Mouse (Mus musculus) embryonic facial prominence, embryonic 12.5 days (tissue): ENCODE results near the gene Eif3k. TPM values are rescaled to one million over a fixed set of nuclear protein-coding genes. Genes with fewer than 3 reads are reported as not detected.

Experiments
- ATAC-seq: fragments of 200-750 bp; cut with Nextera tagmentation; 2 replicates; pipeline ENCODE4 v1.8.0; 2017; ENCODE audit not compliant: insufficient number of reproducible peaks, insufficient read depth, low FRiP score, low TSS enrichment
- H3K27ac ChIP-seq: fragments of 300-500 bp; sonication (generic); 2 replicates; pipeline ENCODE4 v1.5.1; 2016; ENCODE audit warnings: mild to moderate bottlenecking
- H3K27me3 ChIP-seq: fragments of 300-500 bp; sonication (generic); 2 replicates; pipeline ENCODE4 v1.6.1; 2016; ENCODE audit warnings: mild to moderate bottlenecking, moderate library complexity
- H3K36me3 ChIP-seq: fragments of 300-500 bp; sonication (generic); 2 replicates; pipeline ENCODE4 v1.6.1; 2016; ENCODE audit warnings: mild to moderate bottlenecking
- H3K4me1 ChIP-seq: fragments of 300-500 bp; sonication (generic); 2 replicates; pipeline ENCODE4 v1.6.1; 2016
- H3K4me2 ChIP-seq: fragments of 300-500 bp; sonication (generic); replicated peaks from 2 replicates; pipeline ENCODE4 v1.6.1; 2016; ENCODE audit warnings: mild to moderate bottlenecking, moderate library complexity
- H3K4me3 ChIP-seq: fragments of 300-500 bp; sonication (generic); 2 replicates; pipeline ENCODE4 v1.5.1; 2016; ENCODE audit warnings: mild to moderate bottlenecking
- H3K9ac ChIP-seq: fragments of 300-500 bp; sonication (generic); 2 replicates; pipeline ENCODE4 v1.6.1; 2016; ENCODE audit warnings: mild to moderate bottlenecking, moderate library complexity
- H3K9me3 ChIP-seq: fragments of 300-500 bp; sonication (generic); 2 replicates; pipeline ENCODE4 v1.6.1; 2016; ENCODE audit warnings: mild to moderate bottlenecking, moderate library complexity
- WGBS: fragments of 180-500 bp; shearing (Covaris S2); methylation state at CpG from one replicate; pipeline ENCODE4 v1.1.7; 2016; 5-methylcytosine and 5-hydroxymethylcytosine counted together
- polyA plus RNA-seq: library from polyadenylated mRNA; unstranded; fragments of >200 nt; fragmentation: Nextera tagmentation; extraction: Ambion mirVana; gene quantifications from 2 replicates; pipeline ENCODE4 v1.2.1, GENCODE M21; 2016

The Eif3k gene
- polyA plus RNA-seq, 1 experiment from 2014 or later: 392 TPM

- H3K9me3 ChIP-seq: peaks cover 6% of the 10 kb centered on the region
- 0 out of 2 replicates have a peak, but pooled peaks cover 6% of the 10 kb centered on the region for H3K36me3 ChIP-seq
- WGBS: 91% methylated on average over 1 of the region's 1 CpGs
- ATAC-seq: no peak
- no peak overlapping the region for H3K27ac ChIP-seq
- H3K4me1 ChIP-seq: no peaks in the 10 kb centered on the region
- H3K4me2 ChIP-seq: no peak overlapping the region
- peaks cover 26% of the 10 kb centered on the region for H3K27me3 ChIP-seq
- H3K9ac ChIP-seq: no peak overlapping the region
- no peak overlapping the region for H3K4me3 ChIP-seq
Observed at GRCm38 (mm10) chr7:29014984-29015383, 33.3 kb upstream of the Eif3k start.

- no peak for ATAC-seq
- Histone ChIP-seq H3K27ac (no peak overlapping the region), H3K4me1 (no peaks in the 10 kb centered on the region), H3K4me2 (no peak overlapping the region), H3K36me3 (no peaks in the 10 kb centered on the region; the same call in 1 of the 2 replicates), H3K9me3 (no peaks in the 10 kb centered on the region), H3K4me3 (no peak overlapping the region), H3K9ac (no peak overlapping the region), H3K27me3 (no peaks in the 10 kb centered on the region)
- WGBS: 85% methylated on average over 9 of the region's 9 CpGs
Observed at GRCm38 (mm10) chr7:29008714-29009113, 27.1 kb upstream of the Eif3k start.

GRCm38 (mm10) chr7:29008171-29008570, 26.5 kb upstream of the Eif3k start:
- Histone ChIP-seq H3K27me3 (no peaks in the 10 kb centered on the region), H3K4me3 (no peak overlapping the region), H3K4me1 (no peaks in the 10 kb centered on the region), H3K9ac (no peak overlapping the region), H3K27ac (no peak overlapping the region), H3K4me2 (no peak overlapping the region), H3K36me3 (no peaks in the 10 kb centered on the region; the same call in 1 of the 2 replicates), H3K9me3 (no peaks in the 10 kb centered on the region)
- ATAC-seq: no peak
- 90% methylated on average over 10 of the region's 10 CpGs for whole genome bisulfite sequencing

GRCm38 (mm10) chr7:29007224-29008101, 25.8 kb upstream of the Eif3k start:
- Histone ChIP-seq H3K27ac (no peak overlapping the region), H3K4me1 (no peaks in the 10 kb centered on the region), H3K9me3 (no peaks in the 10 kb centered on the region), H3K9ac (no peak overlapping the region), H3K27me3 (no peaks in the 10 kb centered on the region), H3K36me3 (no peaks in the 10 kb centered on the region; the same call in 1 of the 2 replicates), H3K4me2 (no peak overlapping the region), H3K4me3 (no peak overlapping the region)
- WGBS: 78% methylated on average over 9 of the region's 9 CpGs
- ATAC-seq: no peak

- 4% methylated on average over 43 of the region's 43 CpGs for WGBS
- H3K27ac ChIP-seq: peak overlapping the region; percentile 61
- no peaks in the 10 kb centered on the region for H3K27me3 ChIP-seq
- H3K9me3 ChIP-seq: no peaks in the 10 kb centered on the region
- peak overlapping the region; percentile 47 for H3K4me3 ChIP-seq
- ATAC-seq: peak; percentile 78
- H3K36me3 ChIP-seq: no peaks in the 10 kb centered on the region
- H3K4me1 ChIP-seq: 0 out of 2 replicates have a peak, but pooled peaks cover 6% of the 10 kb centered on the region
- peak overlapping the region; percentile 87 for H3K4me2 ChIP-seq
- peak overlapping the region; percentile 69 for H3K9ac ChIP-seq
Observed at GRCm38 (mm10) chr7:29000651-29001605, 19.3 kb upstream of the Eif3k start.

GRCm38 (mm10) chr7:28993402-28993801, 11.7 kb upstream of the Eif3k start:
- H3K27me3 ChIP-seq: no peaks in the 10 kb centered on the region
- no peak overlapping the region for H3K27ac ChIP-seq
- H3K9me3 ChIP-seq: no peaks in the 10 kb centered on the region
- no peak overlapping the region for H3K4me3 ChIP-seq
- H3K36me3 ChIP-seq: no peaks in the 10 kb centered on the region
- 82% methylated on average over 3 of the region's 3 CpGs for WGBS
- ATAC-seq: no peak
- H3K4me1 ChIP-seq: no peaks in the 10 kb centered on the region
- no peak overlapping the region for H3K4me2 ChIP-seq
- no peak overlapping the region for H3K9ac ChIP-seq

GRCm38 (mm10) chr7:28992997-28993396, 11.3 kb upstream of the Eif3k start:
- WGBS: 88% methylated on average over 3 of the region's 3 CpGs
- H3K27ac ChIP-seq: no peak overlapping the region

GRCm38 (mm10) chr7:28991616-28992015, 10.0 kb upstream of the Eif3k start:
- no peak overlapping the region for H3K4me2 ChIP-seq
- H3K9me3 ChIP-seq: no peaks in the 10 kb centered on the region
- H3K27me3 ChIP-seq: no peaks in the 10 kb centered on the region
- no peak for ATAC-seq
- WGBS: 63% methylated on average over 5 of the region's 5 CpGs
- no peak overlapping the region for H3K4me3 ChIP-seq
- H3K9ac ChIP-seq: no peak overlapping the region
- H3K36me3 ChIP-seq: no peaks in the 10 kb centered on the region
- H3K27ac ChIP-seq: no peak overlapping the region
- no peaks in the 10 kb centered on the region for H3K4me1 ChIP-seq

More at GRCm38 (mm10) chr7:28992997-28993396, 11.3 kb upstream of the Eif3k start:
- ATAC-seq: no peak
- Histone ChIP-seq H3K27me3 (no peaks in the 10 kb centered on the region), H3K36me3 (no peaks in the 10 kb centered on the region), H3K4me3 (no peak overlapping the region), H3K4me2 (no peak overlapping the region), H3K9me3 (no peaks in the 10 kb centered on the region), H3K9ac (no peak overlapping the region), H3K4me1 (no peaks in the 10 kb centered on the region)

- no peaks in the 10 kb centered on the region for H3K4me1 ChIP-seq
- no peak overlapping the region for H3K4me3 ChIP-seq
- H3K36me3 ChIP-seq: no peaks in the 10 kb centered on the region
- no peak overlapping the region for H3K27ac ChIP-seq
- no peaks in the 10 kb centered on the region for H3K27me3 ChIP-seq
- no peak overlapping the region for H3K4me2 ChIP-seq
- H3K9me3 ChIP-seq: no peaks in the 10 kb centered on the region
- no peak for ATAC-seq
- no peak overlapping the region for H3K9ac ChIP-seq
- 55% methylated on average over 14 of the region's 14 CpGs for WGBS
Observed at GRCm38 (mm10) chr7:28990766-28991273, 9.2 kb upstream of the Eif3k start.

GRCm38 (mm10) chr7:28985207-28985606, 3.5 kb upstream of the Eif3k start:
- no peak for ATAC-seq
- Histone ChIP-seq H3K4me1 (peaks cover 17% of the 10 kb centered on the region), H3K27me3 (no peaks in the 10 kb centered on the region), H3K9me3 (no peaks in the 10 kb centered on the region), H3K4me3 (no peak overlapping the region), H3K27ac (no peak overlapping the region), H3K4me2 (no peak overlapping the region), H3K36me3 (no peaks in the 10 kb centered on the region), H3K9ac (no peak overlapping the region)
- 86% methylated on average over 7 of the region's 7 CpGs for WGBS

- peaks cover under 1% of the 10 kb centered on the region; the same call in 1 of the 2 replicates for H3K36me3 ChIP-seq
- H3K4me2 ChIP-seq: no peak overlapping the region
- peaks cover 17% of the 10 kb centered on the region for H3K4me1 ChIP-seq
- no peak overlapping the region for H3K9ac ChIP-seq
- no peaks in the 10 kb centered on the region for H3K9me3 ChIP-seq
- 91% methylated on average over 1 of the region's 1 CpGs for WGBS
- H3K27me3 ChIP-seq: no peaks in the 10 kb centered on the region
- H3K27ac ChIP-seq: no peak overlapping the region
- ATAC-seq: no peak
- no peak overlapping the region for H3K4me3 ChIP-seq
Observed at GRCm38 (mm10) chr7:28984452-28984851, 2.8 kb upstream of the Eif3k start.
